Comparison of ENCODE assay signal across 9 mouse cellular contexts in genomic region chr3:89388134-89388881, GRCm38 (mm10). TPM values are rescaled to one million over a fixed set of nuclear protein-coding genes. Genes with fewer than 3 reads are reported as not detected.
DNase-seq lines count a peak whose midpoint lies in the region; ATAC-seq and TF ChIP-seq lines count a peak whose summit lies in the region.
"Had no signal": no experiment of that assay in that cellular context is flagged by ENCODE, and none has a peak within 500 bp of the region (broad histone marks: within the 10 kb centered on the region; RNA-seq: fewer than 3 reads in every experiment).

No protein-coding gene starts in this region.

- TF ChIP-seq EP300 in MEL (IDR thresholded peaks at IDR 0.05; ENCODE audit: low read depth in 1 of 2, low read length in 2 of 2), result peak in 1 of 2 experiments; percentile 63; a peak in 2 of 4 replicates

- H3K4me1 ChIP-seq in MEL (ENCODE audit: control insufficient read depth in 1 of 2, insufficient read depth in 2 of 2, low read length in 2 of 2), result peaks cover 11 to 36% of the 10 kb centered on the region in 2 experiments
- H3K4me1 ChIP-seq in liver, embryonic 13.5 days (replicated peaks), result peaks cover 81% of the 10 kb centered on the region

- TF ChIP-seq RAD21 in MEL (IDR thresholded peaks at IDR 0.05; ENCODE audit: low read depth, low read length), result no peak

- no peaks in the 10 kb centered on the region for H3K27me3 ChIP-seq in MEL (ENCODE audit: control insufficient read depth in 1 of 2, insufficient read depth in 2 of 2, low read length in 2 of 2)
- H3K27me3 ChIP-seq in liver, embryonic 13.5 days, result peaks cover 25% of the 10 kb centered on the region

- whole genome bisulfite sequencing in liver, embryonic 13.5 days (ENCODE audit: insufficient replicate concordance), result 42% methylated on average over 11 of the region's 11 CpGs

- DNase-seq in left cerebral cortex, postnatal 14 days (ENCODE audit: low spot score in 2 of 2), result peak; percentile 40 to 45
- DNase-seq in left cerebral cortex, postnatal 36 days (ENCODE audit: low spot score in 2 of 2), result no peak
- DNase-seq in MEL (ENCODE audit: low read depth, low spot score), result peak; percentile 70
- peak; percentile 64 for DNase-seq in brain, embryonic 14.5 days (ENCODE audit: low read depth)
- peak; percentile 65 to 71 for DNase-seq in heart, adult 9 months (ENCODE audit: low spot score in 2 of 2)
- DNase-seq in liver, embryonic 13.5 days, result no peak
- no peak for DNase-seq in T-cell, adult 2 months (ENCODE audit: low spot score)

- H3K9ac ChIP-seq in MEL (ENCODE audit: control insufficient read depth, low read depth, low read length, poor library complexity, severe bottlenecking), result peak overlapping the region; percentile 10; the same call in 1 of the 2 replicates
- H3K9ac ChIP-seq in liver, embryonic 13.5 days, result peak overlapping the region; percentile 29; the same call in 1 of the 2 replicates

- H3K4me3 ChIP-seq in MEL (ENCODE audit: control insufficient read depth in 1 of 2, insufficient read depth in 1 of 2, low read depth in 2 of 2, low read length in 2 of 2), result no peak overlapping the region
- H3K4me3 ChIP-seq in liver, embryonic 13.5 days (replicated peaks), result no peak overlapping the region

- no peak for TF ChIP-seq CTCF in MEL (IDR thresholded peaks at IDR 0.05 in 2 of 3, conservative IDR thresholded peaks at IDR 0.05 in 1 of 3; ENCODE audit: control insufficient read depth in 1 of 3, insufficient read depth in 1 of 3, low read depth in 2 of 3, low read length in 3 of 3, poor library complexity in 1 of 3, severe bottlenecking in 1 of 3)
- TF ChIP-seq CTCF in brain, embryonic 14.5 days (IDR thresholded peaks at IDR 0.05; ENCODE audit: borderline replicate concordance, extremely low read depth, insufficient read depth, insufficient read length), result no peak

- H3K4me2 ChIP-seq in liver, embryonic 13.5 days, result peak overlapping the region; percentile 32

- no peak for TF ChIP-seq POLR2A in MEL (IDR thresholded peaks at IDR 0.05; ENCODE audit: control insufficient read depth in 1 of 2, insufficient read depth in 1 of 2, low read depth in 1 of 2, low read length in 2 of 2, poor library complexity in 1 of 2)
- no peak for TF ChIP-seq POLR2A in brain, embryonic 14.5 days (IDR thresholded peaks at IDR 0.05; ENCODE audit: borderline replicate concordance, extremely low read depth, insufficient read depth, insufficient read length, poor library complexity, severe bottlenecking)

- ATAC-seq in liver, embryonic 13.5 days (ENCODE audit: low read depth), result no peak
- no peak for ATAC-seq in inflammation-experienced regulatory T-cells, adult 6 months

- H3K9me3 ChIP-seq in MEL (replicated peaks; ENCODE audit: insufficient read depth, low read length), result no peaks in the 10 kb centered on the region
- no peaks in the 10 kb centered on the region for H3K9me3 ChIP-seq in liver, embryonic 13.5 days (replicated peaks)

- H3K36me3 ChIP-seq in MEL (ENCODE audit: control insufficient read depth in 1 of 2, insufficient read depth in 2 of 2, low read length in 2 of 2), result peaks cover 0 to 30% of the 10 kb centered on the region in 2 experiments; a peak in 2 of 4 replicates
- H3K36me3 ChIP-seq in liver, embryonic 13.5 days, result no peaks in the 10 kb centered on the region

- intact Hi-C loops in left cerebral cortex, postnatal 14 days (cut with DNase I), result no loop called here
- intact Hi-C loops in left cerebral cortex, postnatal 36 days (cut with DNase I), result no loop called here

- peaks cover 16% of the 10 kb centered on the region for H3K79me2 ChIP-seq in MEL (ENCODE audit: control insufficient read depth, insufficient read depth, low read length, poor library complexity)

- H3K27ac ChIP-seq in MEL (ENCODE audit: control insufficient read depth, low read depth, low read length), result peak overlapping the region; percentile 33; the same call in 1 of the 2 replicates
- peak overlapping the region; percentile 37 for H3K27ac ChIP-seq in liver, embryonic 13.5 days

TF ChIP-seq in MEL, 35 proteins besides CTCF, POLR2A, EP300 and RAD21:
- TF ChIP-seq TCF12 (IDR thresholded peaks at IDR 0.05; ENCODE audit: low read depth, low read length) (peak; percentile 48; the same call in 1 of the 2 replicates), SIN3A (IDR thresholded peaks at IDR 0.05; ENCODE audit: low read length) (peak; percentile 44), BHLHE40 (IDR thresholded peaks at IDR 0.05; ENCODE audit: borderline replicate concordance, low read depth, low read length) (peak; percentile 28; the same call in 1 of the 2 replicates), UBTF (IDR thresholded peaks at IDR 0.05; ENCODE audit: borderline replicate concordance, insufficient read depth, low read depth, low read length) (no peak), MAZ (IDR thresholded peaks at IDR 0.05; ENCODE audit: low read depth, low read length) (0 out of 2 replicates have a peak, but pooled peaks have one; percentile 25), TAL1 (IDR thresholded peaks at IDR 0.05; ENCODE audit: low read length) (peak; percentile 49)

RNA-seq across cellular contexts. Expression of gene Zbtb7b, which starts 6.3 kb away (rescaled TPM):
- total RNA-seq in left cerebral cortex, postnatal 14 days (2021), result 1 to 10 TPM; 8.0 to 9.1 TPM
- 10 to 100 TPM; 10.9 to 18.6 TPM for total RNA-seq in left cerebral cortex, postnatal 36 days (2021)
- total RNA-seq in MEL (2012; rRNA removed), result 8.1 and 8.5 TPM in 2 replicates
- polyA plus RNA-seq in MEL (2012; ENCODE audit: insufficient read depth in 1 of 2, insufficient read length in 2 of 2, low read depth in 1 of 2, low replicate concordance in 2 of 2, missing spikeins in 1 of 2), result 10 to 100 TPM in 1 of 2 experiments, not detected in 1; 20.1 TPM
- 2.4 and 2.8 TPM in 2 replicates for polyA plus RNA-seq in brain, embryonic 14.5 days (2012; rRNA removed)
- polyA plus RNA-seq in liver, embryonic 13.5 days (2015; fragmentation: Nextera tagmentation; extraction: Ambion mirVana), result 0.97 and 1.8 TPM in 2 replicates
- 10 to 100 TPM; 11.1 to 16.2 (median 11.4) TPM for polyA plus RNA-seq in inflammation-experienced regulatory T-cells, adult 6 months (2017; shearing (Covaris generic))

RNA-seq across cellular contexts. Expression of gene Lenep, which starts 14.3 kb away (rescaled TPM):
- total RNA-seq in left cerebral cortex, postnatal 14 days (2021), result 1 to 10 TPM; 1.6 to 4.0 TPM
- total RNA-seq in left cerebral cortex, postnatal 36 days (2021), result 1 to 10 TPM; 4.2 to 5.3 TPM
- total RNA-seq in MEL (2012; rRNA removed), result not detected in 2 replicates
- polyA plus RNA-seq in MEL (2012; ENCODE audit: insufficient read depth in 1 of 2, insufficient read length in 2 of 2, low read depth in 1 of 2, low replicate concordance in 2 of 2, missing spikeins in 1 of 2), result not detected
- 4.6 and 5.2 TPM in 2 replicates for polyA plus RNA-seq in brain, embryonic 14.5 days (2012; rRNA removed)
- not detected in 2 replicates for polyA plus RNA-seq in liver, embryonic 13.5 days (2015; fragmentation: Nextera tagmentation; extraction: Ambion mirVana)
- polyA plus RNA-seq in inflammation-experienced regulatory T-cells, adult 6 months (2017; shearing (Covaris generic)), result under 1 TPM in 1 of 3 experiments, not detected in 2; 0.38 TPM

RNA-seq across cellular contexts. Expression of gene Dcst1, which starts 23.3 kb away (rescaled TPM):
- under 1 TPM in 1 of 2 experiments, not detected in 1; 0.23 TPM for total RNA-seq in left cerebral cortex, postnatal 14 days (2021)
- not detected for total RNA-seq in left cerebral cortex, postnatal 36 days (2021)
- 0.08 TPM in 1 of 2 replicates, not detected in the other for total RNA-seq in MEL (2012; rRNA removed)
- polyA plus RNA-seq in MEL (2012; ENCODE audit: insufficient read depth in 1 of 2, insufficient read length in 2 of 2, low read depth in 1 of 2, low replicate concordance in 2 of 2, missing spikeins in 1 of 2), result under 1 TPM in 1 of 2 experiments, not detected in 1; 0.29 TPM
- polyA plus RNA-seq in brain, embryonic 14.5 days (2012; rRNA removed), result 0.04 TPM in 1 of 2 replicates, not detected in the other
- not detected in 2 replicates for polyA plus RNA-seq in liver, embryonic 13.5 days (2015; fragmentation: Nextera tagmentation; extraction: Ambion mirVana)
- under 1 TPM; 0.40 to 0.88 (median 0.71) TPM for polyA plus RNA-seq in inflammation-experienced regulatory T-cells, adult 6 months (2017; shearing (Covaris generic))
- total RNA-seq: layer of hippocampus, postnatal 36 days had no signal

RNA-seq across cellular contexts. Expression of gene Flad1, which starts 23.4 kb away (rescaled TPM):
- total RNA-seq in left cerebral cortex, postnatal 14 days (2021), result 10 to 100 TPM; 30.6 to 31.4 TPM
- 10 to 100 TPM; 31.0 to 32.5 TPM for total RNA-seq in left cerebral cortex, postnatal 36 days (2021)
- total RNA-seq in MEL (2012; rRNA removed), result 38.0 and 42.9 TPM in 2 replicates
- polyA plus RNA-seq in MEL (2012; ENCODE audit: insufficient read depth in 1 of 2, insufficient read length in 2 of 2, low read depth in 1 of 2, low replicate concordance in 2 of 2, missing spikeins in 1 of 2), result 10 to 100 TPM in 1 of 2 experiments, not detected in 1; 54.2 TPM
- polyA plus RNA-seq in brain, embryonic 14.5 days (2012; rRNA removed), result 39.4 and 53.9 TPM in 2 replicates
- polyA plus RNA-seq in liver, embryonic 13.5 days (2015; fragmentation: Nextera tagmentation; extraction: Ambion mirVana), result 18.0 and 18.7 TPM in 2 replicates
- polyA plus RNA-seq in inflammation-experienced regulatory T-cells, adult 6 months (2017; shearing (Covaris generic)), result 10 to 100 TPM; 43.1 to 63.7 (median 57.5) TPM

RNA-seq across cellular contexts. Expression of gene Dcst2, which starts 26.5 kb away (rescaled TPM):
- total RNA-seq in left cerebral cortex, postnatal 14 days (2021), result under 1 TPM; 0.34 to 0.35 TPM
- under 1 TPM; 0.23 to 0.39 TPM for total RNA-seq in left cerebral cortex, postnatal 36 days (2021)
- total RNA-seq in MEL (2012; rRNA removed), result not detected in 2 replicates
- under 1 TPM in 1 of 2 experiments, not detected in 1; 0.06 TPM for polyA plus RNA-seq in MEL (2012; ENCODE audit: insufficient read depth in 1 of 2, insufficient read length in 2 of 2, low read depth in 1 of 2, low replicate concordance in 2 of 2, missing spikeins in 1 of 2)
- 0.38 and 0.57 TPM in 2 replicates for polyA plus RNA-seq in brain, embryonic 14.5 days (2012; rRNA removed)
- polyA plus RNA-seq in liver, embryonic 13.5 days (2015; fragmentation: Nextera tagmentation; extraction: Ambion mirVana), result 0.07 and 0.08 TPM in 2 replicates
- under 1 TPM in 2 of 3 experiments, not detected in 1; 0.20 to 0.54 TPM for polyA plus RNA-seq in inflammation-experienced regulatory T-cells, adult 6 months (2017; shearing (Covaris generic))

Comparison
In these comparisons a context has a peak if more than half of its experiments do, and no peak if none do; other contexts are left out.
1. DNase-seq: peak in left cerebral cortex, postnatal 14 days (2 of 2), MEL (single experiment), brain, embryonic 14.5 days (single experiment) and heart, adult 9 months (2 of 2); none in left cerebral cortex, postnatal 36 days (0 of 2), liver, embryonic 13.5 days (single experiment) and T-cell, adult 2 months (single experiment).